Mouse (Mus musculus) ovary, adult 18-20 months (tissue): Measurements from ENCODE around the gene Nfe2.
"Not testable (repeated sequence)": the region's sequence is repeated elsewhere in the genome, so short reads cannot be mapped to it uniquely, and the experiment has no call there.

ENCODE experiments used
- DNase-seq: peaks from one replicate; pipeline ENCODE4 v3.0.0; 2022; ENCODE audit warnings: low spot score, mixed read lengths

The Nfe2 gene

GRCm38 (mm10) chr15:103290843-103291242, 32.6 kb upstream of the Nfe2 start:
- DNase-seq, result no peak

GRCm38 (mm10) chr15:103290417-103290816, 32.2 kb upstream of the Nfe2 start:
- no peak for DNase-seq

GRCm38 (mm10) chr15:103289600-103289999, 31.4 kb upstream of the Nfe2 start:
- no peak for DNase-seq

GRCm38 (mm10) chr15:103285778-103286417, 27.7 kb upstream of the Nfe2 start:
- DNase-seq, result no peak

- DNase-seq, result no peak
These were observed 26.4 kb upstream of the Nfe2 start for GRCm38 (mm10) chr15:103284647-103285046.

- DNase-seq, result no peak
These were observed 25.9 kb upstream of the Nfe2 start for GRCm38 (mm10) chr15:103284066-103284465.

- DNase-seq, result no peak
These were observed 23.4 kb upstream of the Nfe2 start for GRCm38 (mm10) chr15:103281465-103282205.

- DNase-seq, result no peak
These were observed 22.7 kb upstream of the Nfe2 start for GRCm38 (mm10) chr15:103280817-103281464.

GRCm38 (mm10) chr15:103279750-103280149, 21.5 kb upstream of the Nfe2 start:
- no peak for DNase-seq

GRCm38 (mm10) chr15:103277949-103278348, 19.7 kb upstream of the Nfe2 start:
- no peak for DNase-seq

GRCm38 (mm10) chr15:103275943-103276342, 17.7 kb upstream of the Nfe2 start:
- not testable (repeated sequence) for DNase-seq

- DNase-seq, result peak; percentile 97
These were observed 14.4 kb upstream of the Nfe2 start, which contains the start of gene Copz1 for GRCm38 (mm10) chr15:103272419-103273279. Gene Copz1 (plus strand): TSS chr15:103272714.

- DNase-seq, result no peak
These were observed 10.7 kb upstream of the Nfe2 start for GRCm38 (mm10) chr15:103268903-103269302.

GRCm38 (mm10) chr15:103264794-103265193, 6.6 kb upstream of the Nfe2 start:
- DNase-seq, result no peak

GRCm38 (mm10) chr15:103259989-103260388, 1.8 kb upstream of the Nfe2 start:
- DNase-seq, result no peak

GRCm38 (mm10) chr15:103259162-103259561, 959 bp upstream of the Nfe2 start:
- DNase-seq, result no peak

GRCm38 (mm10) chr15:103256210-103256986, 1.8 kb downstream of the Nfe2 start:
- DNase-seq, result no peak

GRCm38 (mm10) chr15:103255169-103255568, 3.0 kb downstream of the Nfe2 start:
- DNase-seq, result no peak

- DNase-seq, result no peak
These were observed 4.9 kb downstream of the Nfe2 start for GRCm38 (mm10) chr15:103253352-103253751.

GRCm38 (mm10) chr15:103252660-103253059, 5.5 kb downstream of the Nfe2 start:
- DNase-seq, result no peak

- no peak for DNase-seq
These were observed 6.6 kb downstream of the Nfe2 start for GRCm38 (mm10) chr15:103251595-103251994.
